Mouse (Mus musculus) liver, embryonic 16.5 days (tissue): Measurements from ENCODE around the gene Gpld1. TPM values are rescaled to one million over a fixed set of nuclear protein-coding genes. Genes with fewer than 3 reads are reported as not detected.

Experiments used
- ATAC-seq: fragments of 200-750 bp; cut with Nextera tagmentation; 2 replicates; pipeline ENCODE4 v1.8.0; 2017; ENCODE audit warnings: low read depth, mild to moderate bottlenecking, moderate number of reproducible peaks, moderate library complexity
- H3K27ac ChIP-seq: fragments of 300-500 bp; sonication (generic); 2 replicates; pipeline ENCODE4 v1.5.1; 2014; ENCODE audit warnings: mild to moderate bottlenecking, low read length
- H3K27me3 ChIP-seq: fragments of 300-500 bp; sonication (generic); 2 replicates; pipeline ENCODE4 v1.6.1; 2014; ENCODE audit warnings: low read depth, low read length, mixed read lengths; ENCODE audit not compliant: control insufficient read depth, insufficient read depth
- H3K36me3 ChIP-seq: fragments of 300-500 bp; sonication (generic); 2 replicates; pipeline ENCODE4 v1.6.1; 2014; ENCODE audit warnings: mild to moderate bottlenecking; ENCODE audit not compliant: control insufficient read depth, insufficient read depth
- H3K4me1 ChIP-seq: fragments of 300-500 bp; sonication (generic); 2 replicates; pipeline ENCODE4 v1.6.1; 2014; ENCODE audit warnings: low read depth, low read length, mixed read lengths; ENCODE audit not compliant: control insufficient read depth
- H3K4me2 ChIP-seq: fragments of 300-500 bp; sonication (generic); 2 replicates; pipeline ENCODE4 v1.6.1; 2014; ENCODE audit warnings: low read depth, low read length, mixed read lengths
- H3K4me3 ChIP-seq: fragments of 300-500 bp; sonication (generic); 2 replicates; pipeline ENCODE4 v1.5.1; 2014; ENCODE audit warnings: low read depth, mild to moderate bottlenecking, low read length
- H3K9ac ChIP-seq: fragments of 300-500 bp; sonication (generic); 2 replicates; pipeline ENCODE4 v1.6.1; 2014; ENCODE audit warnings: low read depth, low read length
- H3K9me3 ChIP-seq: fragments of 300-500 bp; sonication (generic); replicated peaks from 2 replicates; pipeline ENCODE4 v1.6.1; 2016; ENCODE audit warnings: low read length; ENCODE audit not compliant: control insufficient read depth
- WGBS: fragments of 180-500 bp; shearing (Covaris S2); extraction: QIAGEN DNeasy Blood & Tissue Kit; methylation state at CpG from one replicate; pipeline ENCODE4 v1.1.7; 2014; ENCODE audit not compliant: insufficient replicate concordance; 5-methylcytosine and 5-hydroxymethylcytosine counted together
- polyA plus RNA-seq: library from polyadenylated mRNA; unstranded; fragments of >200 nt; fragmentation: Nextera tagmentation; extraction: Ambion mirVana; gene quantifications from 2 replicates; pipeline ENCODE4 v1.2.1, GENCODE M21; 2015

The Gpld1 gene
- polyA plus RNA-seq, 1 experiment from 2014 or later: 24.5 TPM

- no peaks in the 10 kb centered on the region for H3K9me3 ChIP-seq
- H3K9ac ChIP-seq: no peak overlapping the region
- peaks cover 6% of the 10 kb centered on the region for H3K36me3 ChIP-seq
- H3K27me3 ChIP-seq: no peaks in the 10 kb centered on the region
- H3K4me1 ChIP-seq: no peaks in the 10 kb centered on the region
- H3K27ac ChIP-seq: no peak overlapping the region
- ATAC-seq: no peak
- H3K4me3 ChIP-seq: no peak overlapping the region
- H3K4me2 ChIP-seq: no peak overlapping the region
- WGBS: 62% methylated on average over 2 of the region's 2 CpGs
Measured at GRCm38 (mm10) chr13:24985435-24985834, 42.5 kb downstream of the Gpld1 start.

DNA sequence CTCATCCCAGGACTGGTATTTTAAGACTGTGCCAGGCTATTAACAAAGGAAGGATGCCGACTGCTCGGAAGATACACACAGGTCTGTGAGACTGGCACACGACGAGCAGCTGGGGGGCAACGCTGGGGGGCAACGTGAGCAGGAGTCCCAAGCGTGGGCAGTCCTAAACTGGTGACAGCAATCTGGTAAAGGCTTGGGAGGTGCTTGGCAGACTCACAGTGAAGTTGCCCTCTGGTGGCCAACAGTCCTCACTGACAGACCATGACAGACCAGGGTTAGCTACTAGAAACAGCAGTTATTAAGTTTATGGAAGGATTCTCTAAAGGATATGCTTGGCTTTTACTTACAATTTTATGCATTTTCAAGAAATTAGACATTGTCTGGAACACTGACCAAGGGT lies 45.4 kb downstream of the Gpld1 start:
- Histone ChIP-seq H3K9me3 (no peaks in the 10 kb centered on the region), H3K27ac (no peak overlapping the region), H3K9ac (no peak overlapping the region), H3K27me3 (no peaks in the 10 kb centered on the region), H3K36me3 (peaks cover 8% of the 10 kb centered on the region), H3K4me3 (no peak overlapping the region), H3K4me1 (no peaks in the 10 kb centered on the region), H3K4me2 (no peak overlapping the region)
- WGBS: 44% methylated on average over 7 of the region's 7 CpGs
- ATAC-seq: peak; percentile 48; the same call in 1 of the 2 replicates

- Histone ChIP-seq H3K27me3 (no peaks in the 10 kb centered on the region), H3K27ac (no peak overlapping the region), H3K4me1 (no peaks in the 10 kb centered on the region), H3K4me3 (no peak overlapping the region), H3K9ac (no peak overlapping the region), H3K4me2 (no peak overlapping the region), H3K36me3 (peaks cover 14% of the 10 kb centered on the region), H3K9me3 (no peaks in the 10 kb centered on the region)
- 75% methylated on average over 6 of the region's 6 CpGs for WGBS
- ATAC-seq: no peak
Measured at GRCm38 (mm10) chr13:24989006-24989405, 46.1 kb downstream of the Gpld1 start.

DNA sequence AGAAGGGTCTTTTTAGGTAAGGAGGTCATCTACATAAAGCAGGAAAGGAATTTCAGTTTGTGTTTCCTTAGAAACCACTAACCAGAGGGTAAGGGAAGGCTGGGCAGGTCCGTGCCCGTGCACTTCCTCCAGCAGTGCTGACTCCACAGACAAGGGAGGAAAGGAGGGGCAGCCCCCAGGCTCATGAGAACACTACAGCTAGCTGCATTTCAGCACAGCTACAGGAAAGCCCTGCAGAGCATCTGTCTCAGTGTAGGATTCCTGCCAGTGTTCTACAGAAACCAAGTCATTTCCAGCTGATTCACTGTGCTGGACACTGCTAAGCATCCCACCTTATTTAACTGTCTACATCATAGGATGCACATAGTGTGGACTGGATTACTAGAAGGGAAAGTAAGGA lies 50.2 kb downstream of the Gpld1 start:
- H3K9me3 ChIP-seq: no peaks in the 10 kb centered on the region
- H3K36me3 ChIP-seq: peaks cover 40% of the 10 kb centered on the region
- no peak overlapping the region for H3K27ac ChIP-seq
- H3K4me1 ChIP-seq: no peaks in the 10 kb centered on the region
- H3K9ac ChIP-seq: no peak overlapping the region
- H3K27me3 ChIP-seq: no peaks in the 10 kb centered on the region
- 39% methylated on average over 2 of the region's 2 CpGs for WGBS
- ATAC-seq: peak; percentile 45
- H3K4me2 ChIP-seq: no peak overlapping the region
- H3K4me3 ChIP-seq: no peak overlapping the region

DNA sequence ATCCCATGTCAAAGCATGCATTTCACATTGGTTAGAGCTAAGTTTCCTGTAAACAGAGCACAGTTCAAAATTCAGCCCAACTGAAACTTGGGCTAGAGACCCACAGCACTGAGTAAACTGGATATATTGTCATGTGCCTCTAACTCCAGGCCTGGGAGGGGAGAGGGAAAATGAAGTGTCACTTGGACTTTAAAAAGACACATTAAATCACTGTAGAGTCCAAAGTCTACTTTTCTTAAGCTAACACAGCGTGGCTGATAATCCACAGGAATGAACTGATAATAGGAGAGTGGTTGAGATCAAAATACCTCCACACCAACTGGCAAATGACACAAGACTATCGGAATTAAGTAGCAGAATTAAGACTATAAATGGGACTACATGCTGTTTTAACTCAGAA lies 56.6 kb downstream of the Gpld1 start:
- Histone ChIP-seq H3K4me1 (no peaks in the 10 kb centered on the region; the same call in 1 of the 2 replicates), H3K9ac (no peak overlapping the region), H3K27me3 (no peaks in the 10 kb centered on the region), H3K36me3 (peaks cover 33% of the 10 kb centered on the region), H3K4me2 (no peak overlapping the region), H3K4me3 (no peak overlapping the region), H3K27ac (0 out of 2 replicates have a peak overlapping the region, but pooled peaks have one; percentile 20), H3K9me3 (no peaks in the 10 kb centered on the region)
- 70% methylated on average over 2 of the region's 2 CpGs for WGBS
- peak; percentile 69 for ATAC-seq

- peaks cover 11% of the 10 kb centered on the region for H3K36me3 ChIP-seq
Measured at GRCm38 (mm10) chr13:25002965-25003364, 60.0 kb downstream of the Gpld1 start.

GRCm38 (mm10) chr13:25007115-25007514 lies 64.2 kb downstream of the Gpld1 start:
- H3K9me3 ChIP-seq: no peaks in the 10 kb centered on the region
- no peak overlapping the region for H3K4me3 ChIP-seq
- no peak overlapping the region for H3K27ac ChIP-seq
- no peak overlapping the region for H3K9ac ChIP-seq
- H3K4me2 ChIP-seq: no peak overlapping the region
- H3K36me3 ChIP-seq: peaks cover 4% of the 10 kb centered on the region; the same call in 1 of the 2 replicates
- H3K27me3 ChIP-seq: no peaks in the 10 kb centered on the region
- WGBS: 60% methylated on average over 6 of the region's 8 CpGs
- no peak for ATAC-seq
- H3K4me1 ChIP-seq: no peaks in the 10 kb centered on the region

More at GRCm38 (mm10) chr13:25002965-25003364, 60.0 kb downstream of the Gpld1 start:
- H3K9ac ChIP-seq: no peak overlapping the region
- ATAC-seq: no peak
- no peaks in the 10 kb centered on the region for H3K9me3 ChIP-seq
- no peaks in the 10 kb centered on the region; the same call in 1 of the 2 replicates for H3K4me1 ChIP-seq
- no peak overlapping the region for H3K27ac ChIP-seq
- H3K4me2 ChIP-seq: no peak overlapping the region
- no peak overlapping the region for H3K4me3 ChIP-seq
- H3K27me3 ChIP-seq: no peaks in the 10 kb centered on the region

DNA sequence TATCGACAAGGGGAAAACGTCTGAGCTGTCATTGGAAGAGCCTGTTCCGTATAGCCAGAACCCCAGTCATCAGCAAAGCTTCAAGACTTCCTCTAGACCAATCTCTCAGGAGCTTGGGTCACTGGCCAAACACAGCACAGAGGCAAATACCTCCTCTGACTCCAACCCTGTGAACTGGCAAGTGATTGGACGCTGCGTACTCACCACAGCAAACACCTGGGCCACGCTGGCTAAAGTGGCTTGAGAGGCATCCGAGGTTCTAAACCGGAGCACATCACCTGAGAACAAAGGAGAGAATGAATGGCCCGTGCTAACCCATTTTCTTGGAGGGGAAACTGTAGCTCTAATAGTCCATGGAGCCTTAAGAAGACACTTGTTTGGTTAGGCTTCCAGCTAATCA lies 75.4 kb downstream of the Gpld1 start:
- no peak overlapping the region for H3K9ac ChIP-seq

GRCm38 (mm10) chr13:25019793-25020539 lies 77.0 kb downstream of the Gpld1 start, which contains the start of gene Mrs2:
Gene Mrs2, minus strand, starts transcription at chr13:25020379.
- Histone ChIP-seq H3K9me3 (no peaks in the 10 kb centered on the region), H3K36me3 (no peaks in the 10 kb centered on the region), H3K4me3 (peak within 1 kb of the TSS; percentile 91), H3K4me2 (peak within 1 kb of the TSS; percentile 94), H3K27ac (peak within 1 kb of the TSS; percentile 70), H3K4me1 (peaks cover 11% of the 10 kb centered on the region), H3K27me3 (no peaks in the 10 kb centered on the region), H3K9ac (peak within 1 kb of the TSS; percentile 91)
- ATAC-seq: peak; percentile 92
- under 1% methylated on average over 74 of the region's 84 CpGs for WGBS

More for the DNA sequence above, 75.4 kb downstream of the Gpld1 start:
- H3K27me3 ChIP-seq: no peaks in the 10 kb centered on the region
- 87% methylated on average over 9 of the region's 9 CpGs for WGBS
- H3K4me3 ChIP-seq: no peak overlapping the region
- H3K36me3 ChIP-seq: no peaks in the 10 kb centered on the region
- ATAC-seq: no peak
- peaks cover 11% of the 10 kb centered on the region for H3K4me1 ChIP-seq
- H3K9me3 ChIP-seq: no peaks in the 10 kb centered on the region
- H3K27ac ChIP-seq: no peak overlapping the region
- 0 out of 2 replicates have a peak overlapping the region, but pooled peaks have one; percentile 94 for H3K4me2 ChIP-seq
